ENCODE assay signal across 26 mouse cellular contexts in genomic region chr3:147444005-147444763, GRCm38 (mm10).
A peak's percentile ranks its signal among the peaks of the same experiment; 100 is the strongest.
DNase-seq lines count a peak whose midpoint lies in the region; ATAC-seq lines count a peak whose summit lies in the region.
"Had no signal": no experiment of that assay in that cellular context is flagged by ENCODE, and none has a peak within 500 bp of the region (broad histone marks: within the 10 kb centered on the region; RNA-seq: fewer than 3 reads in every experiment).

No protein-coding gene starts in this region.

- H3K27me3 ChIP-seq in hindbrain, embryonic 13.5 days = no peaks in the 10 kb centered on the region
- no peaks in the 10 kb centered on the region for H3K27me3 ChIP-seq in hindbrain, embryonic 12.5 days
- H3K27me3 ChIP-seq in intestine, embryonic 14.5 days (replicated peaks; ENCODE audit: control insufficient read depth, insufficient read depth, low read length) = no peaks in the 10 kb centered on the region
- no peaks in the 10 kb centered on the region for H3K27me3 ChIP-seq in intestine, embryonic 16.5 days (replicated peaks; ENCODE audit: control insufficient read depth, insufficient read depth, low read length)
- H3K27me3 ChIP-seq in neural tube, embryonic 14.5 days (ENCODE audit: control insufficient read depth, insufficient read depth, low read length) = no peaks in the 10 kb centered on the region
- H3K27me3 ChIP-seq: limb, embryonic 13.5 days; lung, embryonic 15.5 days had no signal

- WGBS in hindbrain, embryonic 13.5 days = 61% methylated on average over 10 of the region's 10 CpGs
- 68% methylated on average over 10 of the region's 10 CpGs for whole genome bisulfite sequencing in hindbrain, embryonic 12.5 days
- 70% methylated on average over 10 of the region's 10 CpGs for WGBS in intestine, embryonic 14.5 days
- 64% methylated on average over 10 of the region's 10 CpGs for WGBS in intestine, embryonic 16.5 days
- WGBS in neural tube, embryonic 14.5 days = 21% methylated on average over 10 of the region's 10 CpGs

- H3K4me1 ChIP-seq in hindbrain, embryonic 13.5 days (replicated peaks) = peaks cover 4% of the 10 kb centered on the region; the same call in 1 of the 2 replicates
- peaks cover 3% of the 10 kb centered on the region; the same call in 1 of the 2 replicates for H3K4me1 ChIP-seq in hindbrain, embryonic 12.5 days
- no peaks in the 10 kb centered on the region for H3K4me1 ChIP-seq in intestine, embryonic 14.5 days (replicated peaks; ENCODE audit: control insufficient read depth, insufficient read depth, low read length)
- no peaks in the 10 kb centered on the region for H3K4me1 ChIP-seq in intestine, embryonic 16.5 days (ENCODE audit: control insufficient read depth, insufficient read depth, low read length)
- peaks cover 5% of the 10 kb centered on the region; the same call in 1 of the 2 replicates for H3K4me1 ChIP-seq in neural tube, embryonic 14.5 days (ENCODE audit: control insufficient read depth, insufficient read depth, low read length)
- H3K4me1 ChIP-seq: lung, embryonic 15.5 days had no signal

- ATAC-seq in hindbrain, embryonic 13.5 days (ENCODE audit: low FRiP score) = peak; percentile 32; the same call in 1 of the 2 replicates
- no peak; the same call in 1 of the 2 replicates for ATAC-seq in hindbrain, embryonic 12.5 days (ENCODE audit: low FRiP score)
- ATAC-seq in intestine, embryonic 14.5 days (replicated peaks; ENCODE audit: low FRiP score, low TSS enrichment, low read depth) = peak; percentile 81
- peak; percentile 88 for ATAC-seq in intestine, embryonic 16.5 days
- peak; percentile 86 for ATAC-seq in neural tube, embryonic 14.5 days (ENCODE audit: low read depth)
- ATAC-seq: CD4-positive, CD25-positive, alpha-beta regulatory T cell, adult 4 months had no signal

- no peak for DNase-seq in intestine, embryonic 14.5 days (ENCODE audit: low spot score)
- DNase-seq in layer of hippocampus, adult 8-10 months (ENCODE audit: low spot score in 2 of 2) = no peak
- no peak for DNase-seq in left cerebral cortex, postnatal 36 days (ENCODE audit: low spot score in 2 of 2)
- DNase-seq: adrenal gland, postnatal 14 days; cerebellum, adult 18-20 months; cerebellum, postnatal 10 days; gastrocnemius, postnatal 25 days; heart, adult 11 months; heart, postnatal 36 days; kidney, adult 8-10 months; kidney, postnatal 4 days; layer of hippocampus, adult 9-11 months; thymus, adult 2 months; thymus, postnatal 36 days had no signal

- H3K36me3 ChIP-seq in hindbrain, embryonic 13.5 days = no peaks in the 10 kb centered on the region
- no peaks in the 10 kb centered on the region for H3K36me3 ChIP-seq in hindbrain, embryonic 12.5 days
- H3K36me3 ChIP-seq in intestine, embryonic 14.5 days (ENCODE audit: control insufficient read depth, insufficient read depth, low read length) = no peaks in the 10 kb centered on the region
- H3K36me3 ChIP-seq in intestine, embryonic 16.5 days (ENCODE audit: control insufficient read depth, insufficient read depth, low read length) = no peaks in the 10 kb centered on the region
- no peaks in the 10 kb centered on the region for H3K36me3 ChIP-seq in neural tube, embryonic 14.5 days (ENCODE audit: control insufficient read depth, insufficient read depth, low read length)
- H3K36me3 ChIP-seq: limb, embryonic 13.5 days; lung, embryonic 15.5 days had no signal

- H3K4me2 ChIP-seq in hindbrain, embryonic 13.5 days = no peak overlapping the region
- no peak overlapping the region for H3K4me2 ChIP-seq in hindbrain, embryonic 12.5 days (replicated peaks)
- H3K4me2 ChIP-seq in intestine, embryonic 14.5 days (ENCODE audit: low read length) = no peak overlapping the region
- H3K4me2 ChIP-seq in intestine, embryonic 16.5 days (ENCODE audit: low read depth, low read length) = no peak overlapping the region
- no peak overlapping the region for H3K4me2 ChIP-seq in neural tube, embryonic 14.5 days (ENCODE audit: low read depth, low read length)
- H3K4me2 ChIP-seq: heart, embryonic 11.5 days; limb, embryonic 13.5 days; liver, embryonic 11.5 days; lung, embryonic 15.5 days; midbrain, embryonic 11.5 days had no signal

- H3K9me3 ChIP-seq in hindbrain, embryonic 13.5 days = no peaks in the 10 kb centered on the region
- H3K9me3 ChIP-seq in hindbrain, embryonic 12.5 days (replicated peaks) = no peaks in the 10 kb centered on the region
- no peaks in the 10 kb centered on the region for H3K9me3 ChIP-seq in intestine, embryonic 14.5 days (ENCODE audit: control insufficient read depth, low read length)
- H3K9me3 ChIP-seq in intestine, embryonic 16.5 days (ENCODE audit: control insufficient read depth, low read length) = no peaks in the 10 kb centered on the region
- H3K9me3 ChIP-seq in neural tube, embryonic 14.5 days (ENCODE audit: control insufficient read depth, low read length) = no peaks in the 10 kb centered on the region
- H3K9me3 ChIP-seq: limb, embryonic 13.5 days; lung, embryonic 15.5 days had no signal

- intact Hi-C loops in left cerebral cortex, postnatal 36 days (cut with DNase I) = no loop called here

- 0 out of 2 replicates have a peak overlapping the region, but pooled peaks have one; percentile 19 for H3K27ac ChIP-seq in hindbrain, embryonic 13.5 days
- no peak overlapping the region for H3K27ac ChIP-seq in hindbrain, embryonic 12.5 days
- no peak overlapping the region for H3K27ac ChIP-seq in intestine, embryonic 14.5 days (ENCODE audit: low read depth)
- no peak overlapping the region for H3K27ac ChIP-seq in intestine, embryonic 16.5 days (ENCODE audit: low read length)
- H3K27ac ChIP-seq in neural tube, embryonic 14.5 days (ENCODE audit: low read depth, low read length) = no peak overlapping the region; the same call in 1 of the 2 replicates
- H3K27ac ChIP-seq: kidney, postnatal 0 days; limb, embryonic 13.5 days; lung, embryonic 15.5 days had no signal

- H3K4me3 ChIP-seq in hindbrain, embryonic 13.5 days = no peak overlapping the region
- H3K4me3 ChIP-seq in hindbrain, embryonic 12.5 days = no peak overlapping the region
- H3K4me3 ChIP-seq in intestine, embryonic 14.5 days (ENCODE audit: low read depth, low read length) = no peak overlapping the region
- no peak overlapping the region for H3K4me3 ChIP-seq in intestine, embryonic 16.5 days (ENCODE audit: low read length)
- H3K4me3 ChIP-seq in neural tube, embryonic 14.5 days (ENCODE audit: low read depth, low read length) = no peak overlapping the region
- H3K4me3 ChIP-seq: limb, embryonic 13.5 days; lung, embryonic 15.5 days; myocyte had no signal

- H3K9ac ChIP-seq in hindbrain, embryonic 13.5 days = no peak overlapping the region
- H3K9ac ChIP-seq in hindbrain, embryonic 12.5 days = no peak overlapping the region
- no peak overlapping the region for H3K9ac ChIP-seq in intestine, embryonic 14.5 days (ENCODE audit: low read length)
- H3K9ac ChIP-seq in intestine, embryonic 16.5 days (ENCODE audit: low read depth, low read length) = no peak overlapping the region
- H3K9ac ChIP-seq in neural tube, embryonic 14.5 days (replicated peaks; ENCODE audit: low read depth, low read length) = no peak overlapping the region
- H3K9ac ChIP-seq: limb, embryonic 13.5 days; lung, embryonic 15.5 days had no signal
